Mouse (Mus musculus) heart, embryonic 12.5 days (tissue): ENCODE measurements around the gene C2cd4d. TPM values are rescaled to one million over a fixed set of nuclear protein-coding genes. Genes with fewer than 3 reads are reported as not detected.

ENCODE experiments used
- ATAC-seq: fragments of 200-750 bp; cut with Nextera tagmentation; 2 replicates; pipeline ENCODE4 v1.8.0; 2017; ENCODE audit warnings: moderate TSS enrichment, moderate library complexity; ENCODE audit not compliant: insufficient number of reproducible peaks, low FRiP score
- H3K27ac ChIP-seq: fragments of 300-500 bp; sonication (generic); 2 replicates; pipeline ENCODE4 v1.5.1; 2016; ENCODE audit warnings: mild to moderate bottlenecking, moderate library complexity; ENCODE audit not compliant: poor library complexity, severe bottlenecking
- H3K27me3 ChIP-seq: fragments of 300-500 bp; sonication (generic); replicated peaks from 2 replicates; pipeline ENCODE4 v1.6.1; 2016; ENCODE audit warnings: mild to moderate bottlenecking, moderate library complexity
- H3K36me3 ChIP-seq: fragments of 300-500 bp; sonication (generic); 2 replicates; pipeline ENCODE4 v1.6.1; 2016; ENCODE audit warnings: mild to moderate bottlenecking, moderate library complexity
- H3K4me1 ChIP-seq: fragments of 300-500 bp; sonication (generic); replicated peaks from 2 replicates; pipeline ENCODE4 v1.6.1; 2016; ENCODE audit warnings: mild to moderate bottlenecking
- H3K4me2 ChIP-seq: fragments of 300-500 bp; sonication (generic); 2 replicates; pipeline ENCODE4 v1.6.1; 2016; ENCODE audit warnings: mild to moderate bottlenecking, moderate library complexity
- H3K4me3 ChIP-seq: fragments of 300-500 bp; sonication (generic); 2 replicates; pipeline ENCODE4 v1.5.1; 2016; ENCODE audit warnings: mild to moderate bottlenecking
- H3K9ac ChIP-seq: fragments of 300-500 bp; sonication (generic); 2 replicates; pipeline ENCODE4 v1.6.1; 2016; ENCODE audit warnings: mild to moderate bottlenecking, moderate library complexity
- H3K9me3 ChIP-seq: fragments of 300-500 bp; sonication (generic); replicated peaks from 2 replicates; pipeline ENCODE4 v1.6.1; 2016; ENCODE audit warnings: mild to moderate bottlenecking, moderate library complexity
- WGBS: fragments of 180-500 bp; shearing (Covaris S2); methylation state at CpG from one replicate; pipeline ENCODE4 v1.1.7; 2016; 5-methylcytosine and 5-hydroxymethylcytosine counted together
- polyA plus RNA-seq: library from polyadenylated mRNA; unstranded; fragments of >200 nt; fragmentation: Nextera tagmentation; extraction: Ambion mirVana; gene quantifications from 2 replicates; pipeline ENCODE4 v1.2.1, GENCODE M21; 2016

The C2cd4d gene
- polyA plus RNA-seq, 1 experiment from 2014 or later = 0.66 TPM

DNA sequence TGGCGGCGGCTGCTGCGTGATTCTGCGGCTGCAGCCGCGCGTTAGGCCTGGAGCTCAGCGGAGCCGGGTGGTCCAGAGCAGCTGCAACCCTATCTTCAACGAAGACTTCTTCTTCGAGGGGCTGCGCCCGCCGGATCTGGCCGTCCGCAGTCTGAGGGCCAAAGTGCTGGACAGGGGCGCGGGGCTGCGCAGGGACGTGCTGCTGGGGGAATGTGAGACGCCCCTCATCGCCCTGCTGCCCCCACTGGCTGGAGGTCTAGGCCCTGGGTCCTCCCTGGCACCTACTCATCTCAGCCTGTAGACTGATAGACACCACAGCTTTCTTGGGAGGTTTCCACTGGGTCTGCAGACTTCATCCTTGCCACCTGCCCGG lies 1.9 kb downstream of the C2cd4d start:
- peak overlapping the region; percentile 95 for H3K4me2 ChIP-seq
- WGBS = 3% methylated on average over 23 of the region's 23 CpGs
- peak overlapping the region; percentile 58 for H3K4me3 ChIP-seq
- H3K4me1 ChIP-seq = peaks cover 7% of the 10 kb centered on the region; the same call in 1 of the 2 replicates
- no peak overlapping the region for H3K27ac ChIP-seq
- peak overlapping the region; percentile 76 for H3K9ac ChIP-seq
- H3K36me3 ChIP-seq = no peaks in the 10 kb centered on the region
- H3K27me3 ChIP-seq = peaks cover 62% of the 10 kb centered on the region
- H3K9me3 ChIP-seq = no peaks in the 10 kb centered on the region
- ATAC-seq = no peak

DNA sequence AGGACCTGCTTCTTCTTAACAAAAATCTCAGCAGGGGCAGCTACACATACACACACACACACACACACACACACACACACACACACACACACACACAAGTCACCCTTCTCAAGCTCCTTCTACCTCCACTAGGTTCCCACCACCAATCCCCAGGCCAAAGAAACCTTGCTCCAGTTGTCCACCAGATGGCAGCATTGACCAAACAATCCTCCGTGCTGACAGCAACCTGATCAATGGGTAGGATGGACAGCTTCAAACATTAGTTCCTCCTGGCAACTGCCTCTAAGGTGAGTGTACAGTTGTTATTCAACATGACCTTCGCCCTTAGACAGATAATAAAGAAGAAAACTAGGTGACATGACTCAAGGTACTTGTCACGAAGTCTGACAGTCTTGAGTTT lies 4.5 kb downstream of the C2cd4d start:
- Histone ChIP-seq H3K9me3 (no peaks in the 10 kb centered on the region), H3K9ac (no peak overlapping the region), H3K4me1 (peaks cover 12% of the 10 kb centered on the region), H3K36me3 (no peaks in the 10 kb centered on the region), H3K4me3 (no peak overlapping the region), H3K4me2 (no peak overlapping the region), H3K27ac (no peak overlapping the region), H3K27me3 (peaks cover 49% of the 10 kb centered on the region)
- WGBS = 17% methylated on average over 3 of the region's 3 CpGs
- ATAC-seq = no peak

DNA sequence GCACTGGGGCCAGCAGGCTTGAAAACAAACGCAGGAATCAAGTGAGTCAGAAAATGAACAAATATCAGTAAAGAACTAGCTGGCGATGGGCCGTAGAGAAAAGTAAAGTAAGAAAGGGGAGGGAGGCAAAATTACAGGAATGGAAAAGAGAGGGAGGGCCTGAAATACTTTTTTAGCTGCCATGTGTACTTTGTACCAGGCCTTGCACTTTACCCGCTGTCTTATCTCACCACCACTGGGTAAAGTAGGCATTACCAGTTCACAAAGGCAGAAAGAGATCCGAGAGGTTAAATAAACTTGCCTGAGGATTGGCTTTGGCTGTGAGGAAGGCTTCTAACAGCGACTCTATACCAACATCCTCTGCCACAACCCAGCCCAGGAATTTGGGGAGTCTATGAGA lies 5.3 kb downstream of the C2cd4d start:
- ATAC-seq = no peak
- 78% methylated on average over 6 of the region's 6 CpGs for WGBS
- no peak overlapping the region for H3K4me3 ChIP-seq
- H3K36me3 ChIP-seq = no peaks in the 10 kb centered on the region
- no peaks in the 10 kb centered on the region for H3K9me3 ChIP-seq
- H3K4me2 ChIP-seq = no peak overlapping the region
- peaks cover 18% of the 10 kb centered on the region for H3K4me1 ChIP-seq
- peaks cover 43% of the 10 kb centered on the region for H3K27me3 ChIP-seq
- no peak overlapping the region for H3K27ac ChIP-seq
- H3K9ac ChIP-seq = no peak overlapping the region

DNA sequence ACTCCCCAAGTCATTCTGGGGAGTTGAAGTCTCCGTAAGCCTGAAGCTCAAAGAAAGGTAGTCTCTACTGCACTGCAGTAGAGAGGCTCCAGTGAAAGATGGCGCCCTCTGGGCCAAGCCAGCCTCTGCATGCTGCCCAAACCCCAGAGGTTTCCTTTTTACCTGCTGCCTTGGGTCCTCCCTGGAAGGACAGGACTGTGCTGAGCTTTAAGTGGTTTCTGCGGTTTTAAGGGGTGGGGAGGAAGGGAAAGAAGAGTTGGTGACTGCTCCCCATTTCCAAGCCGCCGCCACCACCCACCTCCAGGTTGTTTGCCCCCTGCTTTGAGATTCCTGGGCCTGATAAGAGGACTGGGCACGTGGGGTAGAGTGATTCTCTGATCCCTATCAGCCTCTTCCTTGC lies 6.4 kb downstream of the C2cd4d start:
- ATAC-seq = no peak

DNA sequence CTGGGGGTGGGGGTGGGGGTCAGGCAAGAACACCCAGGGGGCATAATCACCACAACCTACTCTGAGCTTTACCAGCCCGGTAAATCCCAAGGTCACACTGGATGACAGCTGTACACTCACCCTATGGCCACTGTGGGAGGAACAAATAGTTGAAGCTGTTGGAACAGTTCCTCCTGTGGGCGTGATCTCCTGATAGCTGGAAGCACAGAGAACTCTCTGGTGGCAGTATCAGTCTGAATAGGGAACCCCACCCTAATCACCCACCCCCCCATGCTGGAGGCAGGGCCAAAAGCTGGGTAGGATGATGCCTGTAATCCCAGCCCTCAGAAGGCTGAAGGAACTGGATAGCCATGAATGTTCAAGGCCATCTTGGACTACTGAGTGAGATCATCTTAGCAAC lies 7.5 kb downstream of the C2cd4d start:
- WGBS = 35% methylated on average over 2 of the region's 2 CpGs
- peaks cover 38% of the 10 kb centered on the region for H3K27me3 ChIP-seq
- H3K9ac ChIP-seq = no peak overlapping the region
- no peak overlapping the region for H3K4me3 ChIP-seq
- no peak overlapping the region for H3K27ac ChIP-seq
- peaks cover 33% of the 10 kb centered on the region for H3K4me1 ChIP-seq
- H3K36me3 ChIP-seq = no peaks in the 10 kb centered on the region
- H3K4me2 ChIP-seq = no peak overlapping the region
- no peaks in the 10 kb centered on the region for H3K9me3 ChIP-seq
- no peak for ATAC-seq

More for the DNA sequence above, 6.4 kb downstream of the C2cd4d start:
- no peaks in the 10 kb centered on the region for H3K9me3 ChIP-seq
- 52% methylated on average over 6 of the region's 6 CpGs for WGBS
- peaks cover 39% of the 10 kb centered on the region for H3K27me3 ChIP-seq
- no peak overlapping the region for H3K9ac ChIP-seq
- no peak overlapping the region for H3K27ac ChIP-seq
- no peaks in the 10 kb centered on the region for H3K36me3 ChIP-seq
- peaks cover 26% of the 10 kb centered on the region for H3K4me1 ChIP-seq
- no peak overlapping the region for H3K4me3 ChIP-seq
- H3K4me2 ChIP-seq = no peak overlapping the region

DNA sequence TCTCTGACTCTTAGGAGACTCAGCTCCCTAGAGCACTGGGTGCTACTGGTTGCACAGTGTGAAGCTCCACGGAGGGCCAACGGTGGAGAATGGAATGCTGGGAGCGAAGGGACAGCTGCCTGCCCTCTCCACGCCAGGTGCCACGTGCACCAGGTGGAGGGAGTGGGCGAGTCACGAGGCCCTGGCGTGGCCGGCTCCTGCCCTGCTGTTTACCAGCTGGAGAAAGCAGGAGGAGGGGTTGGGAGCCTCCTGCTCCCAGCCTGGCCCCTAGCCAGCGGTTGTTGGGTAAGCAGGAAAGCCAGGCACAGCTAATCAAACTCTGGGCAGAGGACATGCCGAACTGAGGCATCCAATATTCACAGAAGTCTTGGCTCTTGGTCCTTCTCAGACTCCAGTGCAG lies 9.4 kb downstream of the C2cd4d start:
- peak overlapping the region; percentile 64 for H3K4me2 ChIP-seq
- H3K27me3 ChIP-seq = peaks cover 26% of the 10 kb centered on the region
- no peaks in the 10 kb centered on the region for H3K9me3 ChIP-seq
- H3K4me1 ChIP-seq = peaks cover 33% of the 10 kb centered on the region
- 3% methylated on average over 11 of the region's 11 CpGs for whole genome bisulfite sequencing
- ATAC-seq = no peak
- peak overlapping the region; percentile 26 for H3K4me3 ChIP-seq
- H3K36me3 ChIP-seq = no peaks in the 10 kb centered on the region
- peak overlapping the region; percentile 46; the same call in 1 of the 2 replicates for H3K9ac ChIP-seq
- H3K27ac ChIP-seq = no peak overlapping the region

DNA sequence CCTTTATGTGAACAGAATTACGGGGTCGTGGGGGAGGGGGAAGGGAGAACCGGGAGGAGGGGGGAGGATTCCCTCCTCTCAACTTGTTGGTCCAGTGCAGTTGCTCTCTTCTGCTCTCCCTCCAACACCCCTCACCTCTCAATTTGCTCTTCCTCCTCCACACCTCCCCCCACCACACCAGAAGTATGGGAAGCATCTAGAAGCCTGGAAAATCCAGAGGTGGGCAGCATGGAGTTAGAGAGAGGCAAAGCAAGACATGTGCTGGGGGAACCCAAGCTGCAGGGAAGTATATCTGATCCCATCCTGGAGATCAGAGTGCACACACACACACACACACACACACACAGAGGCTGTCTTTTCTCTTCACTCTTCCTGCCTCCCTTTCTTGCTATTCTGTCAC lies 9.8 kb downstream of the C2cd4d start:
- Histone ChIP-seq H3K4me1 (peaks cover 36% of the 10 kb centered on the region), H3K4me3 (peak overlapping the region; percentile 26), H3K27ac (no peak overlapping the region), H3K4me2 (peak overlapping the region; percentile 64), H3K27me3 (peaks cover 29% of the 10 kb centered on the region), H3K9me3 (no peaks in the 10 kb centered on the region), H3K36me3 (no peaks in the 10 kb centered on the region), H3K9ac (peak overlapping the region; percentile 46; the same call in 1 of the 2 replicates)
- whole genome bisulfite sequencing = 4% methylated on average over 3 of the region's 3 CpGs
- no peak for ATAC-seq

DNA sequence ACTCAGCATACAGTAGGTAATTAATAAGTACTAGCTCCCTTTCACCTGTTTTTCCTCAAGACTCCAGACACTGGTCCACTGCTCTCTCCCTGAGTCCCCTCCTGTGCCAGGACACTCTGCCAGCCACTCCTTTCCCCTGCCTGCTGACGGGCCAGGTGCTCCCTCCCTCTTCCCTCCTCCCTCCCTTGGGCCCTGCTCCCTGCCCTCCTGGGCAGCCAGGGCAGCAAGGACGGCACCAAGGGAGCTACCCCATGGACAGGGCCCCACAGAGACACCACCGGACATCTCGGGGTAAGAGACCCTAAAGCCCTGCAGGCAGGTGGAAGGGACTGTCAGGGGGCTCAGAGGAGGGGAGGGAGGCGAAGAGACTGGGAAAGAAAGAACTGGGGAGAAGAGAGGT lies 10.4 kb downstream of the C2cd4d start, which contains the start of gene Rorc:
Gene Rorc, plus strand, starts transcription at position 154 of the 400 bp plus-strand sequence.
- ATAC-seq = no peak
- Histone ChIP-seq H3K4me3 (peak within 1 kb of the TSS; percentile 26), H3K4me1 (peaks cover 39% of the 10 kb centered on the region), H3K27ac (no peak within 1 kb of the TSS), H3K27me3 (peaks cover 34% of the 10 kb centered on the region), H3K9ac (peak within 1 kb of the TSS; percentile 46; the same call in 1 of the 2 replicates), H3K4me2 (peak within 1 kb of the TSS; percentile 64), H3K9me3 (no peaks in the 10 kb centered on the region), H3K36me3 (no peaks in the 10 kb centered on the region)
- 17% methylated on average over 5 of the region's 5 CpGs for WGBS

DNA sequence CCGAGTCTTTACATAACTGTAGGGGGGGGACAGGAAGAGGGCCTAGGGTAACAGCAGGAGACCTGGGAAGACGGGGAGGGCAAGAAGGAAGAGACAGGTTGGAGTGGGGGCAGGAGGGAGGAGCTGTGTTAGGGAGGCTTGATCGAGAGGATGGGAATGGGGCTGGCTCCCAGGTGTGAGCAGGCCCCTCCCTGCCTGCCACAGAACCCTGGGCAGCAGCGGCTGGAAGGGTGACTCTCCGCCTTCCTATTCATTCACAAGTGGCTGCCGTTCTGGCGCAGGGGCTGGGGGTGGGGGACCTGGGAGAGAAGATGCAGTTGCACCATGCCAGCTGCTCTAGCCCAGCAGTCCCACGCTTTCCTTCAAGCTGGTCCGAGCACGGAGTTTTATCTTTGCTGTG lies 10.9 kb downstream of the C2cd4d start:
- Histone ChIP-seq H3K4me3 (peak overlapping the region; percentile 25), H3K4me1 (peaks cover 39% of the 10 kb centered on the region), H3K9me3 (no peaks in the 10 kb centered on the region), H3K27me3 (peaks cover 38% of the 10 kb centered on the region), H3K36me3 (no peaks in the 10 kb centered on the region), H3K9ac (no peak overlapping the region), H3K4me2 (peak overlapping the region; percentile 63), H3K27ac (no peak overlapping the region)
- WGBS = 2% methylated on average over 10 of the region's 10 CpGs
- ATAC-seq = 0 out of 2 replicates have a peak, but pooled peaks have one; percentile 31

DNA sequence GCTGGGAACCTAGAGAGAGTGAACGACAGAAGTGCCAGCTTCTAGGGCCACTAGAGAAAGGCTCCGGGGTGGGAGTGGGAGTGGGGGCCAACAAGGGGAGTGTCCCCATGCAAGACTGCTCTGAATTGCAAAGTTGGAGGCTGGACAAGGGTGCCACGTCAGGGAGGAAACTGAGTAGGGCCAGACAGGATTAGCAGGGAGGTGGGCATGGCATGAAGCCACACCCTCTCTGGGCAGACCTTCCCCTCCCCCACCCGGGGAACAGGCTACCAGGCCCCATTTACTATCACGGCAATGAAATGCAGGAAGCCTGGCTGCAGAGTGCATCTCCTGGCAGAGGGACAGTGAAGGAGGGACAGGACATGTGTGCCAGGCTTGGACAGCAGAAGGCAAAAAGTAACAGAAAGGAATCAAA lies 11.4 kb downstream of the C2cd4d start:
- peak; percentile 37; the same call in 1 of the 2 replicates for ATAC-seq
- H3K36me3 ChIP-seq = no peaks in the 10 kb centered on the region
- H3K27ac ChIP-seq = no peak overlapping the region
- peak overlapping the region; percentile 25 for H3K4me3 ChIP-seq
- peaks cover 43% of the 10 kb centered on the region for H3K27me3 ChIP-seq
- H3K4me1 ChIP-seq = peaks cover 39% of the 10 kb centered on the region
- H3K9ac ChIP-seq = no peak overlapping the region
- H3K4me2 ChIP-seq = peak overlapping the region; percentile 63
- WGBS = 2% methylated on average over 5 of the region's 5 CpGs
- H3K9me3 ChIP-seq = no peaks in the 10 kb centered on the region

DNA sequence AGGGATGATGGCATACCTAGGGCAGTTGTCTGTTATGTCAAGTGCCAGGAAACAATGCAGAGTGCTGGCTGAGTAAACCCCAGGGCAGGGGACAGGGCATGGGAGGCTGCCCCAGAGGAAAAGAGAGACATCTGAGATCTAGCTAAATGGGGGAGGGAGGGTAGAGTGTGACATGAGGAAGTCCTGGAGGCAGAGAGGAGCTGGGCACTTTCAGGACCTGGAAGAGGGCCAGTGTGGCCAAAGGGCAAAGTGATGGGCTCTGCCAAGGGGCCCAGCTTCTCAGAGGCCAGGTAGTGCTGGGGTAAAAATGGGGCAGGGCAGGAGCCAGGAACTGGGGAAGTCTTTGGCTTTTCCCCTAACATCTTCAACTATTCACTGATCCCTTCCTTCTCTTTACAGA lies 12.4 kb downstream of the C2cd4d start:
- Histone ChIP-seq H3K4me2 (no peak overlapping the region), H3K4me3 (no peak overlapping the region), H3K9me3 (no peaks in the 10 kb centered on the region)

DNA sequence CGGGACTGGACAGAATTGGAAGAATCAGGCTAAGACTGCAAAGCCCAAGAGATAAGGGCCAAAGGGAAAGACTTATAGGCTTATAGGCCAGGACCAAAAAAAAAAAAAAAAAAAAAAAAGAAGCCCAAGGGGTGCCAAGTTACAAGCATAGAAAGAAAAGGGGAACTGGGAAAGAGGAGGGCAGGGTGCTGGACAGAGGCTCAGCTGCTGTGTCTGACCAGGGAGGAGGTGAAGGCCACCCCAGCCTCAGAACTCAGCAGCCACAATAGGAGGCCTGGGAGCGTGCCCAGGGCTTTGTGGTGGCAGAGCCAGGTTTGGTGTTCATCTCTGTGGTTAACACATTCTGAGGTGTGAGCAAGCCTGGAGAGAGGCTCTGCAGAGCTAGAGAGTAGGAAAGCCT lies 12.9 kb downstream of the C2cd4d start:
- peaks cover 43% of the 10 kb centered on the region for H3K27me3 ChIP-seq
- no peak overlapping the region for H3K27ac ChIP-seq
- H3K4me2 ChIP-seq = no peak overlapping the region
- ATAC-seq = no peak
- peaks cover 45% of the 10 kb centered on the region for H3K4me1 ChIP-seq
- no peak overlapping the region for H3K4me3 ChIP-seq
- no peaks in the 10 kb centered on the region for H3K36me3 ChIP-seq
- no peak overlapping the region for H3K9ac ChIP-seq
- WGBS = 72% methylated on average over 2 of the region's 2 CpGs
- no peaks in the 10 kb centered on the region for H3K9me3 ChIP-seq

More for the DNA sequence above, 12.4 kb downstream of the C2cd4d start:
- Histone ChIP-seq H3K4me1 (peaks cover 40% of the 10 kb centered on the region), H3K36me3 (no peaks in the 10 kb centered on the region), H3K27ac (no peak overlapping the region), H3K9ac (no peak overlapping the region), H3K27me3 (peaks cover 43% of the 10 kb centered on the region)
- no peak for ATAC-seq
